Mouse (Mus musculus): ENCODE data around the gene Hdac6.

DNA sequence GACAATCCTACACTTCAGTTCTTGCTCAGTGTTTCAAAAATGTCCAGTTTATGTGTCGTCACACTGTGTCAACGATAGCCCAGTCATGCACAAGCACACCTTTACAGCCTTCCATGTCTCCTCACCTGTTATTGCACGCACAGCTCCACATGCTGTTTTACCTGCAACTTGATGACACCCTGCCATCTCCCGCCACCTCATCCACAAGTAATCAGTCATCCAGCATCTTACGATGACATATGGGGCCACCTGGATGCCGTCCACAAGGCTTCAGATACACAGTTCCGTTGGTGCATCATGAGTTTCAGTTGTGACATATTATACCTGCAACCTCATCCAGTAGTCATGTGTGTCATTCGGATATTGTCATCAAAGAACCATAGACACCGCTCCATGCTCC lies 11.2 kb upstream of the Hdac6 start:
- TF ChIP-seq CTCF (IDR thresholded peaks at IDR 0.05; ENCODE audit: low read depth) (no peak), EP300 (IDR thresholded peaks at IDR 0.05; ENCODE audit: low read depth) (no peak)

Measured in liver, embryonic 14.5 days (tissue).